ENCODE assay signal across 7 mouse cellular contexts in genomic region chr2:162998528-162999230, GRCm38 (mm10). TPM values are rescaled to one million over a fixed set of nuclear protein-coding genes. Genes with fewer than 3 reads are reported as not detected.
A peak's percentile ranks its signal among the peaks of the same experiment; 100 is the strongest.
DNase-seq lines count a peak whose midpoint lies in the region; ATAC-seq lines count a peak whose summit lies in the region.

No protein-coding gene starts in this region.

- DNase-seq in T-cell, adult 2 months (ENCODE audit: low spot score): peak; percentile 36
- peak; percentile 49 for DNase-seq in cerebellum, adult 11 months
- peak; percentile 85 for DNase-seq in forebrain, embryonic 14.5 days (ENCODE audit: low spot score)
- peak; percentile 89 for DNase-seq in hindbrain, embryonic 11.5 days (ENCODE audit: low spot score)
- DNase-seq in layer of hippocampus, postnatal 36 days: peak; percentile 45 to 66
- peak; percentile 76 for DNase-seq in lung, postnatal 25 days (ENCODE audit: low spot score)
- peak; percentile 87 for DNase-seq in retina, postnatal 1 day

- H3K9me3 ChIP-seq in forebrain, embryonic 14.5 days (replicated peaks; ENCODE audit: control insufficient read depth, low read length): no peaks in the 10 kb centered on the region
- H3K9me3 ChIP-seq in hindbrain, embryonic 11.5 days (ENCODE audit: control insufficient read depth, low read length): no peaks in the 10 kb centered on the region

- no peak overlapping the region for H3K9ac ChIP-seq in forebrain, embryonic 14.5 days (ENCODE audit: low read length)
- 0 out of 2 replicates have a peak overlapping the region, but pooled peaks have one; percentile 27 for H3K9ac ChIP-seq in hindbrain, embryonic 11.5 days (ENCODE audit: low read depth, low read length)

- no peaks in the 10 kb centered on the region for H3K4me1 ChIP-seq in forebrain, embryonic 14.5 days (ENCODE audit: control insufficient read depth, insufficient read depth, low read length)
- H3K4me1 ChIP-seq in hindbrain, embryonic 11.5 days (replicated peaks; ENCODE audit: control insufficient read depth, insufficient read depth, low read length): no peaks in the 10 kb centered on the region

- peak overlapping the region; percentile 32 for H3K4me2 ChIP-seq in forebrain, embryonic 14.5 days (ENCODE audit: low read length)
- peak overlapping the region; percentile 34 for H3K4me2 ChIP-seq in hindbrain, embryonic 11.5 days (replicated peaks; ENCODE audit: low read depth, low read length)

- no peak overlapping the region for H3K27ac ChIP-seq in forebrain, embryonic 14.5 days (ENCODE audit: low read depth, low read length)
- H3K27ac ChIP-seq in hindbrain, embryonic 11.5 days (ENCODE audit: low read depth, low read length): no peak overlapping the region

- peak; percentile 71 for ATAC-seq in forebrain, embryonic 14.5 days
- peak; percentile 71; the same call in 1 of the 2 replicates for ATAC-seq in hindbrain, embryonic 11.5 days (ENCODE audit: low FRiP score)

- WGBS in forebrain, embryonic 14.5 days: 37% methylated on average over 18 of the region's 18 CpGs
- WGBS in hindbrain, embryonic 11.5 days: 27% methylated on average over 18 of the region's 18 CpGs

- no peaks in the 10 kb centered on the region for H3K27me3 ChIP-seq in forebrain, embryonic 14.5 days (replicated peaks; ENCODE audit: control insufficient read depth, insufficient read depth, low read length)
- H3K27me3 ChIP-seq in hindbrain, embryonic 11.5 days (ENCODE audit: control insufficient read depth, insufficient read depth, low read length): no peaks in the 10 kb centered on the region

- H3K36me3 ChIP-seq in forebrain, embryonic 14.5 days (ENCODE audit: control insufficient read depth, insufficient read depth, low read length): no peaks in the 10 kb centered on the region
- no peaks in the 10 kb centered on the region for H3K36me3 ChIP-seq in hindbrain, embryonic 11.5 days (ENCODE audit: control insufficient read depth, insufficient read depth, low read length)

- no peak overlapping the region for H3K4me3 ChIP-seq in forebrain, embryonic 14.5 days (ENCODE audit: low read depth, low read length)
- peak overlapping the region; percentile 13; the same call in 1 of the 2 replicates for H3K4me3 ChIP-seq in hindbrain, embryonic 11.5 days (ENCODE audit: low read depth, low read length)

RNA-seq across cellular contexts. Expression of gene Sgk2, which starts 11.5 kb away (rescaled TPM):
- not detected in 2 replicates for polyA plus RNA-seq in forebrain, embryonic 14.5 days (2014; fragmentation: Nextera tagmentation; extraction: Ambion mirVana)
- not detected in 2 replicates for polyA plus RNA-seq in hindbrain, embryonic 11.5 days (2014; fragmentation: Nextera tagmentation; extraction: Ambion mirVana)
- total RNA-seq in layer of hippocampus, postnatal 36 days (2021): 1 to 10 TPM; 1.1 to 1.9 TPM

RNA-seq across cellular contexts. Expression of gene Ift52, which starts 18.5 kb away (rescaled TPM):
- polyA plus RNA-seq in forebrain, embryonic 14.5 days (2014; fragmentation: Nextera tagmentation; extraction: Ambion mirVana): 39.9 and 42.6 TPM in 2 replicates
- 59.7 and 63.6 TPM in 2 replicates for polyA plus RNA-seq in hindbrain, embryonic 11.5 days (2014; fragmentation: Nextera tagmentation; extraction: Ambion mirVana)
- 10 to 100 TPM; 28.9 to 34.1 TPM for total RNA-seq in layer of hippocampus, postnatal 36 days (2021)

RNA-seq across cellular contexts. Expression of gene L3mbtl1, which starts 55.4 kb away (rescaled TPM):
- 0.11 and 0.70 TPM in 2 replicates for polyA plus RNA-seq in forebrain, embryonic 14.5 days (2014; fragmentation: Nextera tagmentation; extraction: Ambion mirVana)
- polyA plus RNA-seq in hindbrain, embryonic 11.5 days (2014; fragmentation: Nextera tagmentation; extraction: Ambion mirVana): 0.13 and 0.45 TPM in 2 replicates
- total RNA-seq in layer of hippocampus, postnatal 36 days (2021): 10 to 100 TPM; 12.5 to 14.6 TPM

RNA-seq across cellular contexts. Expression of gene Mybl2, which starts 55.8 kb away (rescaled TPM):
- polyA plus RNA-seq in forebrain, embryonic 14.5 days (2014; fragmentation: Nextera tagmentation; extraction: Ambion mirVana): 8.4 and 10.5 TPM in 2 replicates
- 17.7 and 19.8 TPM in 2 replicates for polyA plus RNA-seq in hindbrain, embryonic 11.5 days (2014; fragmentation: Nextera tagmentation; extraction: Ambion mirVana)
- total RNA-seq in layer of hippocampus, postnatal 36 days (2021): 1 to 10 TPM in 1 of 2 experiments, under 1 TPM in 1; 0.87 to 3.1 TPM

Comparison
In these comparisons a context has a peak if more than half of its experiments do, and no peak if none do; other contexts are left out.
1. DNase-seq: peak in every context shown above with its lines; median percentile 89 in hindbrain, embryonic 11.5 days; 87 in retina, postnatal 1 day; 85 in forebrain, embryonic 14.5 days; 76 in lung, postnatal 25 days; 56 in layer of hippocampus, postnatal 36 days; 49 in cerebellum, adult 11 months; 36 in T-cell, adult 2 months.